Mouse (Mus musculus): Measurements from ENCODE around the gene Tmem213.
A peak's percentile ranks its signal among the peaks of the same experiment; 100 is the strongest.

Gene Tmem213

DNA sequence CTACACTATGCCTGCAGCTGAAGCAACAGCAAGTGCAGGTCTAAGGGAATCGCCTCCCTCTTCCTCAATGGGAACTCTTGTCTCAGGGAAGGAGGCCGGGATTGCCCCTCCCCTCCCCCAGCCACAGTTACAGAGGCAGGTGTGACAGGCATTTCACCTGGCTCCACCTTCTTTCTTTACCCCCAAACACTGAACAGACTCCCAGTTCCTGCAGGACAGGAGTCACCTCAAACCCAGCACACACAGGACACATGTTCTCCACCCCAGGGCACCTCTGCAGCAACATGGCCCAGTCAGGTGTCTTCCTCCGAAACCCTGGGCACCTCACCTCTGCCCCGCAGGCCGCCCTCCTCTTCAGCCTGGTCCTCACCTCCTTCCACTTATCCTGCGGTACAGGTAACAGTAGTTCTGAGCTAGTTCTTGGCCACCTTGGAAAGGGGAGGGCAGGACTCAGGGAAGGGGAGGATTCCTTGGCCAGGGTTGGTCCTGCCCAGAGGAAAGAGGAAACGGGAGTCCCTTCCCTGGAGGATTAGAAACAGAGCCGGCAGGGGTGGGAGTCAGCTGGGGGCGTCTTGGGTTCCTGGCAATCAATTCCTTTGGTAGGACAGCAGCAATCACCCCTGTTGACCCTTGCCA is at the start of gene Tmem213:
Gene Tmem213 (plus strand): TSS at position 96 of the 636 bp plus-strand sequence.
- no peak for DNase-seq (ENCODE audit: low spot score in 2 of 2)

DNA sequence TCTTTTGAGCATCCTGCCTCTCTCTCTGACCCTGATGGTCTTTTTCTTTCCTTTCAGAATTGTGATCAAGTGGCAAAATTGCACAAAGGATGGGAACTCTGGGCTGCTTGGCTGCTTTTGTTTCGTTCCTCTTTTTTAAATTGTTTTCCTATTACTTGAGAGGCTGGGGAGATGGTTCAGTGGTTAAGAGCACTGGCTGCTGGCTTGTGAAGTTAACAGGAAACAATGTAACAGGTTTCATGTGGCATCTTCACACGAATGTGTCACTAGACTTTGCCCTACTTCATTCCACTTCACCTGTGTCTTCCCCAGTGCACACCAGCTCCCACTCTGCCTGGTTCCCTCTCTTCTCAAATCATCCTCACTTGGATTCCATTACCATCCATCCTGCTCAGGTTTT is 44.4 kb upstream of the Tmem213 start:
- no peak for DNase-seq (ENCODE audit: low spot score in 2 of 2)

DNA sequence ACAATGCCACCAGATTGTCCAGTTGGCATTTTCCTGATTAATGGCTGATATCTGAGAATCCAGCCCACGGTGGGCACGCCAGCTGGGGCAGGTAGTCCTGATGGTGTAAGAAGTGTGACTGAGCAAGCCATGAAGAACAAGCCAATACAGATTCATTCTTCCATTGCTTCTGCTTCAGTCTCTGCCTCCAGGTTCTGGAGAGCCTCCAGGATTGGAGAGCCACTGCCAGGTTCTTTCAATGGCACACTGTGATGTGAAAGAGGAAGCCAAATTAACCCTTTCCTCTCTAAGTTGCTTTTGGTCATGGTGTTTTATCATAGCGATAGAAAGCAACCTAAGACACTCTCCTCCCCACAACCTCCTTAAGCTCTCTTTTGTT is 43.9 kb upstream of the Tmem213 start:
- no peak for DNase-seq (ENCODE audit: low spot score in 2 of 2)

DNA sequence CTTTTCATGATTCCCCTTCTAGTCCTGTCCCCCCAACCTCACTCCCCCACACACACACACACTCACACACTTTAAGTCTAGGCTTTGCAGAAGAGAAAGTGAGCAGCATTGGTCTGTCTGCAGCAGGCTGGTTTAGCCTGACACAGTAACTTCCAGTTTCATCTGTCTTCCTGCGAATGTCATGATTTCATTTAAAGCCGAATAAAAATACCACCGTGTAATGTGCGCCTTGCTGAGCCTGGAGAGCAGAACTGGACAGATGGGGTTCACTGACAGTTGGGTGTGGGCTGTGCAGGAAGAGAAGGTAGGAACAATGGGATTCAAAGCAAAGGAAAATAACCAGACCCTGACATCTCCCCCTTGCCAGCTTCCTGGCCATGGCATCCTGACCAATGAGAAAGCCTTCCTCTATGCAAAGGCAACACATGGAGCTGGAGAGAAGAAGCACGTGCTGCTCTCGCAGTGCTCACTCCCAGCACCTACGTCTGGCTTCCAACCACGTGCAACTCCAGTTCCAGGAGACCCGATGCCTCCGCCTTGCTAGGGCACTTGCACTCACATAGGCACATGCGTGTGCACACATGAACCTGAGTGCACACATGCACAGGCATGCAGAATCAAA is 43.4 kb upstream of the Tmem213 start:
- DNase-seq (ENCODE audit: low spot score in 2 of 2) = no peak

DNA sequence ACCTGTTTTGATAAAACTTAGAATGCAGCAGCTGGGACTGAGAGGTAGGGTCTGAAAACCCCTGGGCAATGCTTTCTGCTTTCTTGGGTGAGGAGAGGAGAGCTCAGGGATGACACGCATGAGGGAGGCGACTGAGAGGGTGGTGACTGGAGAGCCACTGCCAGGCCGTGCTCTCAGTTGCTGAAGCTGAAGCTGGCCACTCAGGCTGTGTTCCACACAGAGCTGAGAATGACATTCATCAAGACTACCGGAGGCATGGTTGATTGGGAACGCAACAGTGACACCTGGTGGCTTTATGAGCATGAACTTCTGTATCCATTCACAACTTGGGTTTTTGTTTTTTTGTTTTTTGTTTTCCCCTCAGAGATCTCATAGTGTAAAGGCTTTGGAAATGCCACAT is 42.8 kb upstream of the Tmem213 start:
- DNase-seq (ENCODE audit: low spot score in 2 of 2) = peak in 1 of 2 experiments; percentile 21

DNA sequence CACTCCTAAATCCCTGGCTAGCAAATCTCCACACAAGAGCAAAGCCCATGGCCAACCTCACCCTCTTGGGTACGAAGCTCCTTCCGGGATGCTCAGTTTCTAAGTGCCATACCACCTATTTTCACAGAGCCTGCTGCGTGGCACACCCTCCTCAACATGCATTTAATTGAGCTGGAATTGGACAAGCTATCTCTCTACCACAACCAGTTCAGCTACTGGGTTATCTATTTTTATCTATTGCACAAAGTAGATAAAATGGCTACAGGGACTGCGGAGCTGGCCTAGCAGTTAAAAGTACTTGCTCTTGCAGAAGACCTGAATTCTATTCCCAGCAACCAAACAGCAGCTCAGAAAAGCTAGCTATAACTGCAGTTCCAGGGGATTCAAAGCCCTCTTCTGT is 37.8 kb upstream of the Tmem213 start:
- DNase-seq (ENCODE audit: low spot score in 2 of 2) = no peak

DNA sequence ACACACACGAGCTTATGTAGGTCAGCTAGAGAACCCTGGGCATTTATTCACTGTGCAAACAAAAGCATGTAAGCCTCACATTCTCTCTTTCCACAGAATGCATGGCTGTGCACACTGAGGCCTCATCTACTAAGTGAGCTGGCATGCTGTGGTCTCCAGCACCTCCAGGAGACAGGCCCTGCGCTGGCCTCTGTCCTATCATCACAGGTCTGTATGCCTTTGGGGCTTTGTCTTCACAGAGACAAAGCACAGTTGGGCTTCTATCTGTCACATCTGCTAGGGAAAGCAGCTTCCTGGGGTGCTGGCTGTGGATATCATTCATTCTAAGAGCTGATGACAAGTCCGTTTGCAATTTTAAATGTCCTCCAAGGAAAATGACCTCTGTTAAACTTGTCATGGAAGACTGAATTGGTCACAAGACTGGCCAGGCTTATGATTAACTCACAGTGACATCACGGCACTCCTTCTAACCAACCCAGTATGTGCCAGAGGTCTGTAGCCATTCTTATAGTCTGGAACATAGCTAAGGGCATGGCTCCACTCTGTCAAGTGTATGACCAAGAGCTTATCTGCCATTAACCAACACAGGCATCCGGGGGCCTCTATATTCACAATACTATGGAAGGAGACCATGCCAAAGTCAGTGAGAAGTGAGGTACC is 36.8 kb upstream of the Tmem213 start:
- no peak for DNase-seq (ENCODE audit: low spot score in 2 of 2)

DNA sequence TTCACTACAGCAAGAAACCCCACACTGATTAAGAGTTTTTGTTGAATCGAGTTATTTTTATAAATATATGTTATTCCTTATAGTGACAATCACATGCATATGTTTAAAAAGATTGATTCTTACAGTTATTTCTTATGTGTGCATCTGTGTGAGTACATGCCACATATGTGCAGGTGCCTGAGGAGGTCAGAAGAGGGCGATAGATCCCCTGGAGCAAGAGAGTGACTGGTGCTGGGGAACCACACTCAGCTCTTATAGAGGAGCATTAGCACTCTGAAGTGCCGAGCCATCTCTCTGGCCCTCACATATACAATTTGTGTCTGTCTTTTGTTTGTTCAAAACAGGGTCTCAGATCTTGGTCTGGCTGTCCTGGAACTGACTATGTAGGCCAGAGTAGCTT is 35.5 kb upstream of the Tmem213 start:
- DNase-seq (ENCODE audit: low spot score in 2 of 2) = no peak

DNA sequence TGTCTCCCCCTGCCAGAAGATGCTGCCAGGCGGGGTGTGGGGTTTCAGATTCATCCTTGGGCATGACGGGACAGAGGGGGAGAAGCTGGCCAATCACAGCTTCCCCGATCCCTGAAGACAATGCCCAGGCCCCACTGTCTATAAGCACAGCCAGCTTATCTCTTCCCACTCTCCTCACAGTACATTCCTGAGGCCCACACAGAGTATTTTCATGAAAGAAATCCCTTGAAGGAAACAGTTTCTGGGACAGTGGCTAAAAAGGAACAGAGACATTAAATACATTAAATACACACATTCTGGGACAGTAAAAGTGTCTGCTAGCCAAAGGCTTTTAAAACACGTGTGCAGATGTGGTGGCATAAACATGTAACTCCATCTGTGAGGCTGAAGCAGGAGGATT is 28.7 kb upstream of the Tmem213 start:
- no peak for DNase-seq (ENCODE audit: low spot score in 2 of 2)

DNA sequence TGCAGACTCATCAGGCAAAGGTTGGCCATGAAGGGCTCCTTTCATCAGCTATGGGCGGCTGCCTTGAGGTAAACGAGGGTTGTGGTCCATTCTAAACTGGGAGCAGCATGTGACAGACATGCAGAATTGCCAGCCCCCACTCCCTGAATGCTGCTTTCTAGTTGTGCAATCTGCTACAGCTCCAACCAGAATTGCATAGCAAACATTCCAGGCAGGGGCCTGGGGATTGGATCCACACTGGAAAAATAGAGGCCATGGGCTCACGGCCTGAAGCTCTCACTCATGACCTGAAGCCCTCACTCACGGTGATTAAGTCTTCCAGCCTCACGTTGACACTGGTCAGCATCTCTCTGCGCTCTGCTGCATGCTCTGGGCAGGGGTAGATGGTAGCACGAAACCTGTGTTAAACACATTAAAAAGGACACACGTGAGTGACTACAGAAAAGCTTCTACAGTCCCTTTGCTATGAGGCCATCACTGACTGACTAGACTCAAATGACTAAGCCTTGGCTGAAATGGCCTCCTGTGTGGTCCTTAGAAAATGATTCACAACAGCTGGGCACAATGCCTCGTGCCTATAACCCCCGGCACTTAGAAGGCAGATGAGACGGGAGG is 27.2 kb upstream of the Tmem213 start:
- no peak for DNase-seq (ENCODE audit: low spot score in 2 of 2)

DNA sequence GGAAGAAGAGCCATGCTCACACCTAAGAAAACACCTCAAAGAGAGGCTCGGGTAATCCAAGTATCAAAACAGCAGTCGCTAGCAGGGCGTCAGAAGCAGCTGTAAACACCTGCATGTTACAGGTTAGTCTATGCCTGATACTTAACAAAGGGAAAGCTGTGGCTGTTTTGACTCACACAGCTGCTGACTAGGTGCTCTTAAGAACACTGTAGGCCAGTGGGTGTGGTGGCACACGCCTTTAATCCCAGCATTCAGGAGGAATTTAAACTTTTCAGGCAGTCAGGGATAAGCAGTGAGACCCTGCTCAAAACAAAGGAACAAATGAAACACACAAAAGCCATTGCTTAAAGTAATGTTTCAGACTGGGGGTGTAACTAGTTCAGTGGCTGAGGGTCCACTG is 25.9 kb upstream of the Tmem213 start:
- DNase-seq (ENCODE audit: low spot score in 2 of 2) = no peak

DNA sequence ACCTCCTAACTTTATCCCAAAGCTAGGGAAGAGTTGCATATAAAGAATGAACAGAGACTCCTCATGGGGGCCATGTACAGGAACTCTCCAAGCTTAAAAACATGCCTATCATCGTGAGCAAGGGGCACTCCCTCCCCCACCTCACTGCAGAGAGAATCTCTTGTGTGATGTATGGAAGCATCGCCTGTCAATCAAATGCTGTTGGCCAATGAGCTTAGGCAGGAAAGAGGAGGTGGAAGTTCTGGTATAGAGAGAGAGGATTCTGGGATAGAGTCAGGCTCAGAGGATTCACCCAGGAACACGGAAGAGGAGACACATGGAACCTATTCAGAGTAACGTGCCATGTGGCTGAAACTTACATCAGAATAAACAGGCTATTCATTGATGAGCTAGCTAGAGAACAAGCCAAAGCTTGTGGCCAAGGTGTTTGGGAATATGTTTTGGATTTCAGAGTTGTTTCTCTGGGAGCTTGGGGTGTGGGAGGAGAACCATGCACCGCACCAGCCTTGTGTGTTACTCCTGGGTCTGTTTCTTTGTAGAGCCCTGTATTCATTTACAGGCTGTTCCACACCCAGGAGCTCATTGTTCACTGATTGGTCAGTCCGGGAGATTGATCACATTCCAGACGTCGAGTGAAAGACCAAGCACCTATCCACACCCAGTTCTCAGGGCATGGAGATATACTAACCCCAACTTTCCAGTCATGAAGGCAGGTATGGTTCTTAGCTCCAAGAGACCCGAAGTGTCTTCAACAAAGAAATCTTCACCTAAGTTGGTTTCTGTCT is 21.6 kb upstream of the Tmem213 start:
- DNase-seq (ENCODE audit: low spot score in 2 of 2) = no peak

DNA sequence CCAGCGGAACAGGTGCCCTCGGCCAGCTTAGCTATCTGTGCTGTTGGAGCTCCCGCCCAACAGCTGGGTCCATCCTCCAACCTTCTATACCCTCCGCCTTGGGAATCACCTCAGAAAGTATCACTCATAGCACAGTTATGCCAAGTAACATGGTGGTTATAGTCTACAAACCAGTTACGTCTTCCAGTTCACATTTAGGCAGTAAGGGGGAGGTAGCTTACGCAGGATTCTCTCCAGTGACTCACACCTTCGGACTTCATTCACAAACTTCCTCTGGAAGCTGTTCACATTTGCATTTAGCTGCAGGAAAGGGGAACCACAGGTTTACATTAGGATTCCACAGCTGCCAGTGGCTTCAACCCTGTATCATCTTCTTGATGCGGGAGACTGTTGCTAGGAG is 16.5 kb upstream of the Tmem213 start:
- DNase-seq (ENCODE audit: low spot score in 2 of 2) = no peak

DNA sequence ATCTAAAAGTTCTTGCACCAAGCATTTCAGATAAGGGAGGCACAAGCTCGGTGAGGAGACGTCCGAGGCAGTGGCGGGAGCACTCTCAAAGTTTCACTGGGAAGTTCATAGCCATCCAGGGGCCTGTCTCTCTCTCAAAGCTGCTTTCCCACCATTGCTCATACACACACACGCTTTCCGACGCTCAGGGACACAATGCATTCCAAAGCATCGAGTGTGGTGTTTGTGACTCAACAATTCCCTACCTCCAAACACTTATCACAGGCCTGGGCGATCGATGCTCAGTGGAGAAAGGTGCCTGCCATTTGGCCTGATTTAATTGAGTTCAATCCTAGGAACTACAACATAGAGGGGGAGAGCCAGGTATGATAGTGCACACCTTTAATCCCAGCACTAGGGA is 14.4 kb upstream of the Tmem213 start:
- DNase-seq (ENCODE audit: low spot score in 2 of 2) = no peak

DNA sequence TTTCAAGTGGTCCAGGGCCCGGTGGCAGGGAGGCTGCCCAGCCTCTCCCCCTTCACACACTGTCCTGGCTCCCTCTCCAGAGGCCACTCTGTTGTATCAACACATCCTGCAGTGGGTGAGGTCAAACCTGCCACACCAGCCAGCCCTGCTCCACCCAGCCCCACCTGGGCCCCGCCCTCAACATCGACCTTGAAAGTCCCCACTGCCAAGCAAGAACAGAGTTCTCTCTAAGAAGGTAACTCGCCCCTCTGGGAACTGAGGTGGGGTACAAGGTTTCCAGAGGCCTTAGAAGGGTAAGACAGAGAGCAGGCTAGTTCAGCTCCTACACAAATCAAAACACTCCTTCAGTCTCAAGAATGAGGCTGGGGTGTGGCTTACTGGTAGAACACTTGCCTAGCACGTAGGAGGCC is 12.1 kb upstream of the Tmem213 start:
- DNase-seq (ENCODE audit: low spot score in 2 of 2) = peak; percentile 39

DNA sequence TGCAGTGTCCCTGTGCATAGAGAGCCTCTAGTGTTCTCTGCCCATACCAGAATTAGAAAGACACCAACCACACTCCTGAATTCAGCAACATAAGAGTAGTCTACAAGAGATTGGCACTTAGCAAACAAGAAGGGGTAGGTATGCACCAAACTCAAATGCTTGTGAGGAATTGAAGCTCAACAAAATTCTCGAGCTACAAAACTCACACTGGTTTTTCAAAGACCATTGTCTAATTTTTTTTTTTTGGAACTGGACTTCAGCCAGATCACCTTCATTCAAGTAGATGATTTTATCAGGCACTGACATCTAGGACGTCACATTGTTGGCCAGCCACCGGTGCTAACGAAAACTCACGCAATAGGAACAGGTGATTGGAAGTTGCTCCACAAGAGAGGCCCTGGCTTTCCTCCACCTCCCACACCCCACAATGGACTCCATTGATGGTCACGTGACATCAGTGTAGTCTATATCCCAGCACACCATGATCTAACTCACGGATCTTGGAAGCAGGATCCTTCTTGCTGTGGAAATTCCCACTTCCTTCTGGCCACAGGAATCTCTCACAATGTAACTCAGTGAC is 6.7 kb upstream of the Tmem213 start:
- no peak for DNase-seq (ENCODE audit: low spot score in 2 of 2)

DNA sequence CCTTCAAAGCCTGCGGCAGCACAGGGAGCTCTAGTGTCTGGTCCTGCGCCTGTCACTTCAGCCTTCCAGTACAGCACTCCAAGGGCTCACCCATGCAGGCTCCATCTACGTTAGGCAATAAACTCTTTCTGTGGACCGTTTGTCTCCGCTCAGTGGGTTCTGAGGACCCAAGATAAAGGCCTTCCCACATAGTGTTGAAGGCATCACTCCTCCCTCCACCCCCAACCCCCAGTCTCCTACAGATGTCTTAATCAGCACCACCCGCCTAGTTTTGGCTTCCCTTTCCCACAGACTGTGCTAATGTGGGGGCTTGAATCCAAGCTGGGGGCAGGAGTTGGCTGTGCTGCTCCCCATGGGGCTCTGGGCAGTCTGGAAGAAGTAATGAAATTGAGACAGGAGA is 5.3 kb upstream of the Tmem213 start:
- DNase-seq (ENCODE audit: low spot score in 2 of 2) = no peak

DNA sequence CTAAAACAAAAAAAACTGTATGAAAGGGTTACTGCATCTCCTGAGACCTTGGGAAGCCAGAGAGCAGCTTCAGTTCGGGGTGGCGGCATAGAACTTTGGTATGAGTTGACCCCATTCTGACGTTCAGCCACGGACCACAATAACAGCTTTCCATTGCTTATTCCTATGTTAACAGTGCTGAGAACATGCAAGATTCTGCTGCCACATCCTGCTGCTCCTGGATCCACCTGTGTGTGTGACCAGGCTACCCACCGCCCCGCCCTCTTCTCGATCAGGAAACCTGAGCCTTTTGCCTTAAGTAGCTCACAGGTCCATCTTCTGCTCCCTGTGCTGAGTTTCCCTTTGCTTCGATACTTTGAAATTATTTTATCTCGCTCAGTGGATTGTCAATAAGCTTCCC is 3.1 kb upstream of the Tmem213 start:
- no peak for DNase-seq (ENCODE audit: low spot score in 2 of 2)

DNA sequence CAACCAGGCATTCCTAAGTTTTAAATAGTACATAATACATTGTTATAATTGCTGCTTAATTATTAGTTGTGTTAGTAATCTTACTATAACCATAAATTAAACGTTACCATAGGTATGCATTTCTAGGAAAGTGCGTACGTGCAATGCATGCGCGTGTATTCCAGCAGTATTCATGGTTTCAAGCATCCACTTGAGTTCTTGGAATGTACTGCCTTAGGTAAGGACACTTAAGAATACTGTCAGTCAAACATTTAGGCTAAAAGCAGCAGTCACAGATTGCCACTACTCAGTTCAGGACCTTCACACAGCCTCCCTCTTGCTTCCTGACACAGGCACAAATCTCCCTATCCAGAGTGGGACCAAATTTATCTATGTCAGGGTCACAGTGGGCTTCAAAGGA is 606 bp upstream of the Tmem213 start:
- no peak for DNase-seq (ENCODE audit: low spot score in 2 of 2)

DNA sequence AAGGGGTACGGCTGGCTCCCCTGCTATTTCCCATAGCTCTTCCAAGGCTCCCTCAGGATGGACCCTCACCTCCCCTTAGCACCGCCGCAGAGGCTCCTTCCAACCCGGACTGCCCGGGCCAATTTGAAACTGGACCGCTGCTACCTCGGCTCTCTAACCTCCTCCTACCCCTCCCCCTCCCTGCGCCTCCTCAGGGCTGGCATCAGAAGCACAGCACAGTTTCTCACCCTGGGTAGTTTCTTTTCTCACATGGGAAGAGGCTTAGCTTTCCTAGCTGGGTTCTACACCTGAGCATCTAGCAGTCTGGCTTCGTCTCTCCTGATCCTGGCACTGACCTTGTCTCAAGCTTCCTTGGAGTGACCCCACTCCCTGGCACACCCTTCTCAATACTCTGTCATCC is 816 bp downstream of the Tmem213 start:
- no peak for DNase-seq (ENCODE audit: low spot score in 2 of 2)

DNA sequence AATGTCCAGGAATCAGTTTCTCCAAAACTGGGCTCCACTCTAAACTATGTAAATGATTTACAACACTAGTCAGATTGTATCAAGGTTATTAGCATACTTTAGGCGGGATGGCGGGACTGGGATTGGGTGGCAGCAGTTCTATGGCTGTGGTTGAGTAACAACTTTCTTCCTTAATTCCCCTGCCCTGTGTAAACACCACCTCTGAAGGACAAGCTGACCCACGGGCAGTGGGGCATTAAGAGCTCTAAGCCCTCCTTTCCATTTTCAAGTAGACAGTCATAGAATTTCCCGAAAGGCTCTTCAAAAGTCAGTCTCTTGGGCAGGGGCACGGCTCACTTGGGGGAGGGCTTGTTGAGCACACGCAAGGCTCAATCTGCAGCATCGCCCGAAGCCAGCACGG is 1.8 kb downstream of the Tmem213 start:
- no peak for DNase-seq (ENCODE audit: low spot score in 2 of 2)

Data from urinary bladder, adult 18-20 months (tissue).